Mouse (Mus musculus) heart, embryonic 14.5 days (tissue): ENCODE measurements around the gene Fam19a5. TPM values are rescaled to one million over a fixed set of nuclear protein-coding genes. Genes with fewer than 3 reads are reported as not detected.

Experiments used
- ATAC-seq: fragments of 200-750 bp; cut with Nextera tagmentation; 2 replicates; pipeline ENCODE4 v1.8.0; 2017; ENCODE audit warnings: low read depth, moderate TSS enrichment; ENCODE audit not compliant: insufficient number of reproducible peaks, insufficient read depth, low FRiP score
- H3K27ac ChIP-seq, 2 experiments: fragments of 200-500 bp in 1 of 2; fragments of 300-500 bp in 1 of 2; sonication (generic) in 1 of 2; replicated peaks in 1 of 2; 2 replicates each; pipeline ENCODE4 v1.5.1; 2012 to 2014; ENCODE audit warnings: low read depth in 2 of 2, low read length in 2 of 2, control low read depth in 1 of 2, mild to moderate bottlenecking in 1 of 2, mixed read lengths in 1 of 2; ENCODE audit not compliant: control insufficient read depth in 1 of 2, insufficient read depth in 1 of 2
- H3K27me3 ChIP-seq: fragments of 300-500 bp; sonication (generic); 2 replicates; pipeline ENCODE4 v1.6.1; 2014; ENCODE audit warnings: mild to moderate bottlenecking, low read length, control low read depth; ENCODE audit not compliant: control insufficient read depth, insufficient read depth
- H3K36me3 ChIP-seq: fragments of 300-500 bp; sonication (generic); 2 replicates; pipeline ENCODE4 v1.6.1; 2014; ENCODE audit warnings: mild to moderate bottlenecking, control low read depth, low read length, mixed read lengths; ENCODE audit not compliant: control insufficient read depth, insufficient read depth
- H3K4me1 ChIP-seq, 2 experiments: fragments of 200-500 bp in 1 of 2; fragments of 300-500 bp in 1 of 2; sonication (generic) in 1 of 2; 2 replicates each; pipeline ENCODE4 v1.6.1; 2012 to 2014; ENCODE audit warnings: low read length in 2 of 2, control low read depth in 1 of 2, mixed read lengths in 1 of 2; ENCODE audit not compliant: control insufficient read depth in 2 of 2, insufficient read depth in 2 of 2
- H3K4me2 ChIP-seq: fragments of 300-500 bp; sonication (generic); 2 replicates; pipeline ENCODE4 v1.6.1; 2014; ENCODE audit warnings: mild to moderate bottlenecking, low read length
- H3K4me3 ChIP-seq, 2 experiments: fragments of 200-500 bp in 1 of 2; fragments of 300-500 bp in 1 of 2; sonication (generic) in 1 of 2; 2 replicates each; pipeline ENCODE4 v1.5.1; 2012 to 2014; ENCODE audit warnings: low read length in 2 of 2, mild to moderate bottlenecking in 2 of 2, control low read depth in 1 of 2, low read depth in 1 of 2, moderate library complexity in 1 of 2; ENCODE audit not compliant: control insufficient read depth in 1 of 2, insufficient read depth in 1 of 2
- H3K9ac ChIP-seq: fragments of 300-500 bp; sonication (generic); 2 replicates; pipeline ENCODE4 v1.6.1; 2014; ENCODE audit warnings: mild to moderate bottlenecking, low read length
- H3K9me3 ChIP-seq: fragments of 300-500 bp; sonication (generic); 2 replicates; pipeline ENCODE4 v1.6.1; 2016; ENCODE audit warnings: low read length, control low read depth; ENCODE audit not compliant: control insufficient read depth
- WGBS: fragments of 180-500 bp; shearing (Covaris S2); extraction: QIAGEN DNeasy Blood & Tissue Kit; methylation state at CpG from one replicate; pipeline ENCODE4 v1.1.7; 2014; 5-methylcytosine and 5-hydroxymethylcytosine counted together
- polyA plus RNA-seq: library from polyadenylated mRNA; unstranded; fragments of >200 nt; fragmentation: Nextera tagmentation; extraction: Ambion mirVana; gene quantifications from 2 replicates; pipeline ENCODE4 v1.2.1, GENCODE M21; 2014

Gene Fam19a5
- polyA plus RNA-seq, 1 experiment from 2014 or later, result 0.57 TPM

DNA sequence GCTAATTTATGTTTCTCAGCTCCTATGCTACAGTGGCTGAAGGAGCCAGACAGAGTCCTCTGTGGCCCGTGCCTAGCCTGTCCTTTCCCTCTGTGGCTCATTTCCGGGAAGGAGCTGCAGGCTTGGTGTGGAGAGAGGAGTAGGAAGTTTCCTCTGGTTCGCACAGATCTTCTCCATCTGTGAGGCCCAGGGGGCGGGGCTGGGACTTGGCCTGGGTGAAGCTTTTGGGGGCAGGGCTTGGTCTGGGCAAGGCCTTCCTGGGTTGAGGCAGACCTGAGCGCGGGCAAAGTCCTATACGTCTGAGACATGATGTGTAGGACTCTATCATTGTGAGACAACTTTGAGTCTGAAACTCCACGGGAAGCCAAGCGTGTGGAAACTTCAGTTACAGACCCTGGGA is 11.7 kb downstream of the Fam19a5 start:
- H3K9me3 ChIP-seq, result no peaks in the 10 kb centered on the region
- H3K27ac ChIP-seq, result no peak overlapping the region
- H3K36me3 ChIP-seq, result no peaks in the 10 kb centered on the region
- no peak overlapping the region for H3K4me3 ChIP-seq
- H3K4me1 ChIP-seq, result no peaks in the 10 kb centered on the region
- peaks cover 11% of the 10 kb centered on the region; the same call in 1 of the 2 replicates for H3K27me3 ChIP-seq
- no peak overlapping the region for H3K4me2 ChIP-seq
- no peak for ATAC-seq
- 64% methylated on average over 9 of the region's 9 CpGs for WGBS
- no peak overlapping the region for H3K9ac ChIP-seq

DNA sequence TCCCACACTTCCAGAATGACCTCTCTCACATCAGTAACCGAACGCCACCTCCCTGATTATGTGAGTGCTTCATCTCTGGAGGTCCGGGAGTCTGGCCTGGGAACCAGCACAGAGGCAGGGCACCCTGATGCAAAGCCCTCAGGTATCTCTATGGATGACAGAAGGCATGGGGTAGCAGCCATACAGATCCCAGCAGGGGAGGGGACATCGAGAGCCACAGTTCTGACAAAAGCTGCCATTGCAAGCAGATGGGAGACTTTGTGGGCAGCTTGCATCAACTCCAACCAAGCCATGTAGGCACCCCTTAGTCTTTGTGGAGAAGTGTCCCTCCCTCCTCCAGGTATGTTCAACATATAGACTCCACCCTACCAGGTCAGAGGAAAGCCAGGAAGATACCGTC is 20.2 kb downstream of the Fam19a5 start:
- no peak overlapping the region for H3K4me3 ChIP-seq
- WGBS, result 72% methylated on average over 5 of the region's 5 CpGs
- H3K27me3 ChIP-seq, result no peaks in the 10 kb centered on the region
- no peaks in the 10 kb centered on the region for H3K4me1 ChIP-seq
- no peak overlapping the region for H3K4me2 ChIP-seq
- no peaks in the 10 kb centered on the region for H3K36me3 ChIP-seq
- no peak overlapping the region for H3K27ac ChIP-seq
- H3K9me3 ChIP-seq, result no peaks in the 10 kb centered on the region
- no peak for ATAC-seq
- no peak overlapping the region for H3K9ac ChIP-seq

DNA sequence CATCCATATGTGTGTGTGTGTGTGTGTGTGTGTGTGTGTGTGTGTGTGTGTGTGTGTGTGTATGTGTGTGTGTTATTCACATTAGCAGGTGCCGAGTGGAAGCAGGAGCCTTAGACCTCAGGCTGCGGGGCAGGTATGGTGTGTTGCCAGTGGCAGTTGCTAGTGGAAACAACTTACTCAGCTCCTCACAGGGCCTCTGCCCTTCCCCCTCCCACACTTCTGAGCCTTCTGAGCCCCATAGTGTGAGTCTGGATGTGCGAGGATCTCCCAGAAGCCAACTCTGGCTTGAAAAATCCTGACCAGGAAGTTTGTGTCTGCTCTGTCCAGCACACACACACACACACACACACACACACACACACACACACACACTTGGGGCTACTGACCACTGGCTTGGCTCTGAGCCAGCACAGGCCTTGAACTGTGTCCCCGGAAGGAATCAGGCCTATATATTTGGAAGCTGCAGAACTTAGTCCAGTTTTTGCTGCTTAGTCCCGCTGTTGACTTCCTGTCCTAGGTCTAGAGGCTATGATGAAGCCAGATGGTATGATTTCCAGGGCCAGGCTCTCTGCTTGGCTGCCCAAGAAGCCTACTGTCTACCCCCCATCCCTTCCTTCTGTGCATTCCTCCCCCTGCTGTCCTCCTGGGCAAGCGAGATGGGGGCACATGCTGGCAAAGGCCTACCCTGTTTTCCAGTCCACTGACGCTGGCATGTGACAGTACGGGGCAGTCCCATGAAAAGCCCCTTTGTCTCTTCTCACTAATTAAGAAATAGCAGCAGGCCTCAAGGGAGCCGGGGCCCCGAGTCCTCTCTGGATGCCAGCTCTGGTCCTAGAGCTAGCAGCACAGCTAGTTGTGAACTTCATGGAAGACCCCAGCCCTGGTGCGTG is 22.2 kb downstream of the Fam19a5 start:
- Histone ChIP-seq H3K4me1 (no peaks in the 10 kb centered on the region), H3K9ac (no peak overlapping the region), H3K4me3 (no peak overlapping the region), H3K27me3 (no peaks in the 10 kb centered on the region), H3K27ac (no peak overlapping the region), H3K4me2 (no peak overlapping the region), H3K9me3 (no peaks in the 10 kb centered on the region), H3K36me3 (no peaks in the 10 kb centered on the region)
- 75% methylated on average over 11 of the region's 11 CpGs for WGBS
- ATAC-seq, result no peak

DNA sequence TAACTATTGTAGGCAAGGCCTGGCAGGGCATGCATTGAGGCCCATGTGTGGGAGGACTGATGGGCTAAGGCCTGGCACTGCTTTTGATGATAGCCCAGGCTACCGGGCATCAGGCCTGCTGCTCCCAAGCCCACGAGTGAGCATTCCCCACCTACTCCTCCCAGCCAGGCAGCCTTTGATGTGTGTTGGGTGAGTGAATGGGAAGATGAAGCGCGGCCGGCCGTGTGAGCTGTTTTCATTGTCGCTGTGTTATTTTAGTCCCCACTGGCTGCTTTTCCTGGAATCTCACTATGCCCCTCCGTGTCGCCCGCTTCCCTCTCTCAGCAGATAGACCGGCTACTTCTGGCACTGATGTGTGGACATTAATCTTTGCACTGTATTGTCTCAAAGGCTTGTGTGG is 26.1 kb downstream of the Fam19a5 start:
- Histone ChIP-seq H3K27ac (no peak overlapping the region), H3K4me1 (no peaks in the 10 kb centered on the region), H3K9ac (no peak overlapping the region), H3K27me3 (no peaks in the 10 kb centered on the region), H3K36me3 (no peaks in the 10 kb centered on the region), H3K4me3 (no peak overlapping the region), H3K4me2 (no peak overlapping the region), H3K9me3 (no peaks in the 10 kb centered on the region)
- no peak for ATAC-seq
- WGBS, result 52% methylated on average over 11 of the region's 11 CpGs

DNA sequence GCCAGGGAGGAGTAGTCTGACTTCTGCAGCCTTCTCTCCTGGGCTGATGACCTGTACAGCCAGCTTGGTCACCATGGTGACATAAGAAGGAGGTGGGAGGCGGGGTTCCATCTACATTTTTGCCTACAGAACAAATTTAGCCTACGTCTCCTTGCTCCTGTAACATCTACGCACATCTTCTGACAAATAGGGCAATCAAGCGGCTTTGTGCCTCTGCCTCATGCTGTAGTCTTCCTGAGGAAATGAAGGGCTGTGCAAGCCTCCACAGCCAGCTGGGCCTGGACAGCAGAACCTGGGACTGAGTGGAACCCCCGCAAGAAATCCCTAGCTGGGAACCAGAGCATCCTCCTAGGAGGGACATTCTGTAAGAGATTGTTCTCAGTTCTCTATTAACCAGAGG is 35.8 kb downstream of the Fam19a5 start:
- Histone ChIP-seq H3K4me3 (no peak overlapping the region), H3K4me1 (no peaks in the 10 kb centered on the region), H3K9me3 (no peaks in the 10 kb centered on the region), H3K9ac (no peak overlapping the region), H3K4me2 (no peak overlapping the region), H3K36me3 (no peaks in the 10 kb centered on the region), H3K27ac (no peak overlapping the region), H3K27me3 (no peaks in the 10 kb centered on the region; the same call in 1 of the 2 replicates)
- WGBS, result 71% methylated on average over 5 of the region's 5 CpGs
- no peak for ATAC-seq

DNA sequence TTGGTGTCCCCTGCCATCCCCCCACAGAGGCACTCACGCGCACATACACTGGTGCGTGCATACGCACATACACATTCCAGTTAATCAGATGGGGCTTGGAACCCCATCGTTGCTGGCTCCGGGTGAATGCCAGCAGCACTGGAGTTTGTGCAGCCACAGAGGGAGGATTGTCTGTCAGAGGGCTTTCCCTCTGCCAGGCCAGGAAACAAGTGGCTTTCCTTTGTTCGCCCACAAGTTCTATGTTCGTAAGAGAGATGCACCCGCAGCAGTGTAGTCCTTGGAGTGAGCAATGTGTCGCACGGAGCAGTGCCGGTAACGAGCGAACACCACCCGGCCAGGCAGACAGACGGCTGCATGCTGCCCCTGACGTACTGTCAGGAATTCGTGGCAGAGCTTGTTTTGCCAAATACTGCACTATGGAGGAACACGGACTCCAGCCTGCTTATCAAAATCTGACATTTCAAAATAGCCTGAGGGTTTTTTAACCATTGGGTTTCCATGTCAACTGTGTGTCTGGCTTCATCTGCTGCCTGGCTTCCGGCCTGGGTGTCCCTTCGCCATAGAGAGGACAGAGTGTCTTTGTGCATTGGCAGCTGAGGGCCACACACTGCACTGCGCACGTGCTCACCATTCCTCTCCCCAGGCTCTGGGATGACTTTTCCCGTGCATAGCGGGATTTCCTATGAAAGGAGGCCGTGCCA is 40.0 kb downstream of the Fam19a5 start:
- H3K27ac ChIP-seq, result no peak overlapping the region
- H3K4me1 ChIP-seq, result no peaks in the 10 kb centered on the region
- no peaks in the 10 kb centered on the region for H3K9me3 ChIP-seq
- ATAC-seq, result no peak
- WGBS, result 76% methylated on average over 26 of the region's 26 CpGs
- H3K4me3 ChIP-seq, result no peak overlapping the region
- H3K4me2 ChIP-seq, result no peak overlapping the region
- no peaks in the 10 kb centered on the region for H3K36me3 ChIP-seq
- H3K9ac ChIP-seq, result no peak overlapping the region
- H3K27me3 ChIP-seq, result no peaks in the 10 kb centered on the region; the same call in 1 of the 2 replicates

DNA sequence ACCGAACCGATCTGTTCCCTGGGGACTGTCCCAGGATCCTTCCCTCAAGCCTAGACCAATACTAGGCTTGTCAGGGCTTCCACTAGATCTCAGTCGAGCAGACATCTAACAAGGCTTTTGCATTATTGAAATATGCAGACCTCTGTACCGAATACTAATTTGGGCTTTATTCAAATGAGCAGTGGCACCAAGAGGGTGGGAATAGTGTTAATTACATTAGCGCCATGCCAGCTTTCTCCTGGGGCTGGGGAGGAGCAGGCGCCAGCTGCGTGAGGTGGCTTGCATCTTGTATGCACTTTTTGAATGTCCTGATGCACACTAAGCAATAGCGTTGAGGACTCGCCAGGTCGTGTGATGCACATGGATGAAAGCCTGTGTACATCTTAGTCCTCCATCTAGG is 46.9 kb downstream of the Fam19a5 start:
- whole genome bisulfite sequencing, result 86% methylated on average over 10 of the region's 10 CpGs
- Histone ChIP-seq H3K4me3 (no peak overlapping the region), H3K27me3 (no peaks in the 10 kb centered on the region), H3K9ac (no peak overlapping the region), H3K36me3 (no peaks in the 10 kb centered on the region), H3K9me3 (no peaks in the 10 kb centered on the region), H3K4me1 (no peaks in the 10 kb centered on the region), H3K4me2 (no peak overlapping the region), H3K27ac (no peak overlapping the region)
- no peak for ATAC-seq
